21 mouse cellular contexts compared by ENCODE assay signal in the genomic region with DNA sequence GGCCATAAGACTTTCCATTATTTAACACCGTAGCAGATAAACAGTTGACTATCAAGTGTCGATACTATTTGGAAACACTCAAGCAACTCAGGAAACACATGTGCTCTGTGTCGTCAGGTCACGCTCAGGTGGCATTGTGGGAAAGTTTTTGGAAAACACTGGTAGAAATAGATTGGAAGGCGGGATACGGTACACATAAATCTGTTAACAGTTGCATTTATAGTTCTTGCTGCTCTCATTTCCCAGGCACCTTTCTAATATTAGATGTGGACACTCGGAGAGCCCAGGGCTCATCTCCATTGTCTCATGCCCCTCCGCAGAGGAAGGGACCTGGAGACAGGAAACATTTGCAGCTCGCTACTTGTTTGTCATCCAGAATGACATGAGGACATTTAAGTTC.
DNase-seq lines count a peak whose midpoint lies in the region; ATAC-seq and TF ChIP-seq lines count a peak whose summit lies in the region.
"Had no signal": no experiment of that assay in that cellular context is flagged by ENCODE, and none has a peak within 500 bp of the region (broad histone marks: within the 10 kb centered on the region; RNA-seq: fewer than 3 reads in every experiment).

No protein-coding gene starts in this region.

- H3K4me3 ChIP-seq in heart, embryonic 14.5 days (ENCODE audit: control insufficient read depth in 1 of 2, insufficient read depth in 1 of 2, low read depth in 1 of 2, low read length in 2 of 2), result no peak overlapping the region
- no peak overlapping the region for H3K4me3 ChIP-seq in heart, adult 2 months
- no peak overlapping the region for H3K4me3 ChIP-seq in hindbrain, embryonic 13.5 days
- no peak overlapping the region for H3K4me3 ChIP-seq in hindbrain, embryonic 11.5 days (ENCODE audit: low read depth, low read length)
- no peak overlapping the region for H3K4me3 ChIP-seq in kidney, postnatal 0 days (replicated peaks; ENCODE audit: low read depth, low read length)
- no peak overlapping the region for H3K4me3 ChIP-seq in kidney, embryonic 14.5 days (ENCODE audit: low read length)
- H3K4me3 ChIP-seq: embryonic facial prominence, embryonic 10.5 days; forebrain, embryonic 13.5 days; hindbrain, embryonic 15.5 days had no signal

- H3K4me1 ChIP-seq in heart, embryonic 14.5 days (ENCODE audit: control insufficient read depth in 2 of 2, insufficient read depth in 2 of 2, low read length in 2 of 2), result peaks cover 4 to 26% of the 10 kb centered on the region in 2 experiments
- peaks cover 3% of the 10 kb centered on the region for H3K4me1 ChIP-seq in heart, adult 2 months (ENCODE audit: control insufficient read depth, insufficient read depth, low read length)
- H3K4me1 ChIP-seq in hindbrain, embryonic 13.5 days (replicated peaks), result peaks cover 19% of the 10 kb centered on the region; the same call in 1 of the 2 replicates
- H3K4me1 ChIP-seq in hindbrain, embryonic 11.5 days (replicated peaks; ENCODE audit: control insufficient read depth, insufficient read depth, low read length), result no peaks in the 10 kb centered on the region
- H3K4me1 ChIP-seq in kidney, postnatal 0 days (replicated peaks; ENCODE audit: insufficient read depth, low read length), result no peaks in the 10 kb centered on the region
- no peaks in the 10 kb centered on the region for H3K4me1 ChIP-seq in kidney, embryonic 14.5 days (ENCODE audit: control insufficient read depth, insufficient read depth, low read length)
- H3K4me1 ChIP-seq: embryonic facial prominence, embryonic 10.5 days had no signal

- TF ChIP-seq CTCF in heart, adult 2 months (IDR thresholded peaks at IDR 0.05), result no peak
- no peak for TF ChIP-seq CTCF in kidney, postnatal 0 days (IDR thresholded peaks at IDR 0.05; ENCODE audit: low read depth)

- H3K4me2 ChIP-seq in heart, embryonic 14.5 days (ENCODE audit: low read length), result 0 out of 2 replicates have a peak overlapping the region, but pooled peaks have one; percentile 3
- no peak overlapping the region for H3K4me2 ChIP-seq in hindbrain, embryonic 13.5 days
- no peak overlapping the region for H3K4me2 ChIP-seq in hindbrain, embryonic 11.5 days (replicated peaks; ENCODE audit: low read depth, low read length)
- H3K4me2 ChIP-seq in kidney, postnatal 0 days (ENCODE audit: low read length), result no peak overlapping the region
- H3K4me2 ChIP-seq in kidney, embryonic 14.5 days (replicated peaks; ENCODE audit: low read depth, low read length), result no peak overlapping the region
- H3K4me2 ChIP-seq: forebrain, embryonic 13.5 days; hindbrain, embryonic 15.5 days had no signal

- H3K9ac ChIP-seq in heart, embryonic 14.5 days (ENCODE audit: low read length), result no peak overlapping the region
- H3K9ac ChIP-seq in heart, adult 2 months (ENCODE audit: low read depth, low read length), result no peak overlapping the region
- no peak overlapping the region for H3K9ac ChIP-seq in hindbrain, embryonic 13.5 days
- H3K9ac ChIP-seq in hindbrain, embryonic 11.5 days (ENCODE audit: low read depth, low read length), result no peak overlapping the region
- H3K9ac ChIP-seq in kidney, postnatal 0 days (ENCODE audit: low read depth, low read length), result no peak overlapping the region
- H3K9ac ChIP-seq in kidney, embryonic 14.5 days (ENCODE audit: low read depth, low read length), result no peak overlapping the region
- H3K9ac ChIP-seq: forebrain, embryonic 13.5 days; forebrain, postnatal 0 days; hindbrain, embryonic 15.5 days had no signal

- no peak for TF ChIP-seq POLR2A in heart, adult 2 months (IDR thresholded peaks at IDR 0.05; ENCODE audit: insufficient read depth, low read depth, low read length)

- no peaks in the 10 kb centered on the region for H3K27me3 ChIP-seq in heart, embryonic 14.5 days (ENCODE audit: control insufficient read depth, insufficient read depth, low read length)
- no peaks in the 10 kb centered on the region for H3K27me3 ChIP-seq in heart, adult 2 months (ENCODE audit: control insufficient read depth, insufficient read depth, low read length)
- no peaks in the 10 kb centered on the region for H3K27me3 ChIP-seq in hindbrain, embryonic 13.5 days
- no peaks in the 10 kb centered on the region for H3K27me3 ChIP-seq in hindbrain, embryonic 11.5 days (ENCODE audit: control insufficient read depth, insufficient read depth, low read length)
- no peaks in the 10 kb centered on the region for H3K27me3 ChIP-seq in kidney, postnatal 0 days (ENCODE audit: insufficient read depth, low read length)
- no peaks in the 10 kb centered on the region for H3K27me3 ChIP-seq in kidney, embryonic 14.5 days (ENCODE audit: control insufficient read depth, insufficient read depth, low read length)
- H3K27me3 ChIP-seq: forebrain, embryonic 13.5 days; hindbrain, embryonic 15.5 days had no signal

- no peak for ATAC-seq in heart, embryonic 14.5 days (ENCODE audit: insufficient number of reproducible peaks, insufficient read depth, low FRiP score, low read depth)
- ATAC-seq in hindbrain, embryonic 13.5 days (ENCODE audit: low FRiP score), result no peak
- ATAC-seq in hindbrain, embryonic 11.5 days (ENCODE audit: low FRiP score), result no peak
- no peak for ATAC-seq in kidney, postnatal 0 days (replicated peaks; ENCODE audit: low FRiP score, low read depth)
- no peak for ATAC-seq in kidney, embryonic 14.5 days (ENCODE audit: low FRiP score, low TSS enrichment)
- ATAC-seq: CD4-positive, CD25-positive, alpha-beta regulatory T cell, adult 4 months; forebrain, embryonic 13.5 days; forebrain, postnatal 0 days; intestine, embryonic 16.5 days had no signal

- no peaks in the 10 kb centered on the region for H3K9me3 ChIP-seq in heart, embryonic 14.5 days (ENCODE audit: control insufficient read depth, low read length)
- H3K9me3 ChIP-seq in hindbrain, embryonic 13.5 days, result no peaks in the 10 kb centered on the region
- H3K9me3 ChIP-seq in hindbrain, embryonic 11.5 days (ENCODE audit: control insufficient read depth, low read length), result no peaks in the 10 kb centered on the region
- no peaks in the 10 kb centered on the region for H3K9me3 ChIP-seq in kidney, postnatal 0 days (replicated peaks; ENCODE audit: low read length)
- H3K9me3 ChIP-seq in kidney, embryonic 14.5 days (ENCODE audit: control insufficient read depth, low read length), result no peaks in the 10 kb centered on the region
- H3K9me3 ChIP-seq: embryonic facial prominence, embryonic 10.5 days; forebrain, embryonic 13.5 days; hindbrain, embryonic 15.5 days had no signal

- intact Hi-C loops in heart, postnatal 25 days (cut with DNase I), result loop anchor here (5.0 kb wide), 1 partner anchor 111 kb away; no protein-coding TSS in a partner anchor
- intact Hi-C loops in heart, adult 2 months (cut with DNase I), result no loop called here

- H3K79me2 ChIP-seq in heart, adult 2 months (replicated peaks; ENCODE audit: control insufficient read depth, insufficient read depth, low read length), result no peaks in the 10 kb centered on the region

- 0 out of 2 replicates have a peak, but pooled peaks cover 4% of the 10 kb centered on the region for H3K36me3 ChIP-seq in heart, embryonic 14.5 days (ENCODE audit: control insufficient read depth, insufficient read depth, low read length)
- H3K36me3 ChIP-seq in heart, adult 2 months (ENCODE audit: control insufficient read depth, insufficient read depth, low read length), result peaks cover 3% of the 10 kb centered on the region
- H3K36me3 ChIP-seq in hindbrain, embryonic 13.5 days, result peaks cover 7% of the 10 kb centered on the region; the same call in 1 of the 2 replicates
- H3K36me3 ChIP-seq in hindbrain, embryonic 11.5 days (ENCODE audit: control insufficient read depth, insufficient read depth, low read length), result 0 out of 2 replicates have a peak, but pooled peaks cover 2% of the 10 kb centered on the region
- no peaks in the 10 kb centered on the region for H3K36me3 ChIP-seq in kidney, postnatal 0 days (ENCODE audit: insufficient read depth, low read length)
- H3K36me3 ChIP-seq in kidney, embryonic 14.5 days (ENCODE audit: control insufficient read depth, insufficient read depth, low read length), result peaks cover 8% of the 10 kb centered on the region; the same call in 1 of the 2 replicates
- H3K36me3 ChIP-seq: G1E; hindbrain, embryonic 15.5 days had no signal

- DNase-seq in heart, adult 11 months, result peak; percentile 82
- no peak for DNase-seq in heart, postnatal 25 days (ENCODE audit: low spot score)
- no peak for DNase-seq in heart, adult 2 months
- no peak for DNase-seq in hindbrain, embryonic 11.5 days (ENCODE audit: low spot score)
- DNase-seq in kidney, postnatal 0 days (ENCODE audit: low spot score), result peak; percentile 28
- DNase-seq: adrenal gland, adult 8-10 months; adrenal gland, postnatal 36 days; B cell, adult 2 months; cerebellum, adult 2 months; cerebellum, postnatal 10 days; forebrain, postnatal 0 days; gastrocnemius, postnatal 14 days had no signal

- TF ChIP-seq EP300 in heart, adult 2 months (IDR thresholded peaks at IDR 0.05; ENCODE audit: insufficient read depth, low read depth, low read length), result no peak

- peak overlapping the region in 1 of 2 experiments; percentile 48; a peak in 2 of 4 replicates for H3K27ac ChIP-seq in heart, embryonic 14.5 days (replicated peaks in 1 of 2; ENCODE audit: control insufficient read depth in 1 of 2, insufficient read depth in 1 of 2, low read depth in 2 of 2, low read length in 2 of 2)
- H3K27ac ChIP-seq in heart, adult 2 months, result no peak overlapping the region
- 0 out of 2 replicates have a peak overlapping the region, but pooled peaks have one; percentile 13 for H3K27ac ChIP-seq in hindbrain, embryonic 13.5 days
- no peak overlapping the region for H3K27ac ChIP-seq in hindbrain, embryonic 11.5 days (ENCODE audit: low read depth, low read length)
- no peak overlapping the region for H3K27ac ChIP-seq in kidney, postnatal 0 days
- H3K27ac ChIP-seq in kidney, embryonic 14.5 days (ENCODE audit: low read depth, low read length), result no peak overlapping the region
- H3K27ac ChIP-seq: embryonic facial prominence, embryonic 10.5 days; hindbrain, embryonic 15.5 days had no signal

- 44% methylated on average over 9 of the region's 9 CpGs for WGBS in heart, embryonic 14.5 days
- WGBS in heart, adult 2 months, result 40% methylated on average over 9 of the region's 9 CpGs
- WGBS in hindbrain, embryonic 13.5 days, result 93% methylated on average over 9 of the region's 9 CpGs
- WGBS in hindbrain, embryonic 11.5 days, result 93% methylated on average over 9 of the region's 9 CpGs
- 80% methylated on average over 9 of the region's 9 CpGs for WGBS in kidney, postnatal 0 days
- 83% methylated on average over 9 of the region's 9 CpGs for WGBS in kidney, embryonic 14.5 days

Comparison
In these comparisons a context has a peak if more than half of its experiments do, and no peak if none do; other contexts are left out.
1. DNase-seq: peak in heart, adult 11 months (single experiment) and kidney, postnatal 0 days (single experiment); none in heart, postnatal 25 days (single experiment), heart, adult 2 months (0 of 2) and hindbrain, embryonic 11.5 days (single experiment).